8 mouse cellular contexts compared by ENCODE assay signal in genomic region chr5:23434598-23435481, GRCm38 (mm10). TPM values are rescaled to one million over a fixed set of nuclear protein-coding genes. Genes with fewer than 3 reads are reported as not detected.
DNase-seq lines count a peak whose midpoint lies in the region; ATAC-seq and TF ChIP-seq lines count a peak whose summit lies in the region.

No protein-coding gene starts in this region.

- H3K27ac ChIP-seq in embryonic facial prominence, embryonic 10.5 days (replicated peaks) = peak overlapping the region; percentile 100
- peak overlapping the region; percentile 100 for H3K27ac ChIP-seq in limb, embryonic 14.5 days (replicated peaks; ENCODE audit: low read depth, low read length)
- H3K27ac ChIP-seq in midbrain, embryonic 14.5 days (replicated peaks; ENCODE audit: low read depth, low read length) = peak overlapping the region; percentile 100

- peak; percentile 49; the same call in 1 of the 2 replicates for TF ChIP-seq POLR2A in limb, embryonic 14.5 days (IDR thresholded peaks at IDR 0.05; ENCODE audit: borderline replicate concordance, extremely low read depth, insufficient read depth, insufficient read length)

- no peaks in the 10 kb centered on the region for H3K36me3 ChIP-seq in embryonic facial prominence, embryonic 10.5 days (replicated peaks)
- H3K36me3 ChIP-seq in limb, embryonic 14.5 days (ENCODE audit: control insufficient read depth, insufficient read depth, low read length) = no peaks in the 10 kb centered on the region
- no peaks in the 10 kb centered on the region for H3K36me3 ChIP-seq in midbrain, embryonic 14.5 days (ENCODE audit: control insufficient read depth, insufficient read depth, low read length)

- peaks cover 34% of the 10 kb centered on the region for H3K4me1 ChIP-seq in embryonic facial prominence, embryonic 10.5 days
- peaks cover 24% of the 10 kb centered on the region for H3K4me1 ChIP-seq in limb, embryonic 14.5 days (ENCODE audit: control insufficient read depth, insufficient read depth, low read length)
- peaks cover 14% of the 10 kb centered on the region for H3K4me1 ChIP-seq in midbrain, embryonic 14.5 days (ENCODE audit: control insufficient read depth, insufficient read depth, low read length)

- peak; percentile 57 for DNase-seq in cerebellum, adult 11 months
- DNase-seq in embryonic facial prominence, embryonic 10.5 days (ENCODE audit: low spot score) = peak; percentile 70
- peak; percentile 98 for DNase-seq in heart, adult 11 months
- DNase-seq in kidney, adult 18-20 months = peak; percentile 76
- peak; percentile 66 for DNase-seq in limb, embryonic 14.5 days (ENCODE audit: low spot score)
- peak; percentile 79 for DNase-seq in midbrain, embryonic 14.5 days
- DNase-seq in spleen, adult 18-20 months = peak; percentile 44 to 64

- H3K4me2 ChIP-seq in limb, embryonic 14.5 days (replicated peaks; ENCODE audit: low read depth, low read length, severe bottlenecking) = peak overlapping the region; percentile 60
- H3K4me2 ChIP-seq in midbrain, embryonic 14.5 days (ENCODE audit: low read length) = peak overlapping the region; percentile 94

- WGBS in embryonic facial prominence, embryonic 10.5 days = under 1% methylated on average over 46 of the region's 46 CpGs
- under 1% methylated on average over 45 of the region's 46 CpGs for WGBS in limb, embryonic 14.5 days
- under 1% methylated on average over 46 of the region's 46 CpGs for WGBS in midbrain, embryonic 14.5 days

- no peaks in the 10 kb centered on the region for H3K9me3 ChIP-seq in embryonic facial prominence, embryonic 10.5 days
- H3K9me3 ChIP-seq in limb, embryonic 14.5 days (ENCODE audit: control insufficient read depth, low read length) = no peaks in the 10 kb centered on the region
- H3K9me3 ChIP-seq in midbrain, embryonic 14.5 days (ENCODE audit: control insufficient read depth, low read length) = no peaks in the 10 kb centered on the region

- peak overlapping the region; percentile 95 for H3K4me3 ChIP-seq in embryonic facial prominence, embryonic 10.5 days
- H3K4me3 ChIP-seq in limb, embryonic 14.5 days (replicated peaks; ENCODE audit: low read length) = peak overlapping the region; percentile 82
- peak overlapping the region; percentile 100 for H3K4me3 ChIP-seq in midbrain, embryonic 14.5 days (replicated peaks; ENCODE audit: low read depth, low read length)

- ATAC-seq in cerebellum, adult (ENCODE audit: insufficient number of reproducible peaks, low FRiP score, low TSS enrichment) = no peak
- no peak for ATAC-seq in limb, embryonic 14.5 days (ENCODE audit: low FRiP score, low read depth)
- ATAC-seq in midbrain, embryonic 14.5 days (ENCODE audit: low FRiP score, low TSS enrichment) = no peak

- no peaks in the 10 kb centered on the region for H3K27me3 ChIP-seq in embryonic facial prominence, embryonic 10.5 days (replicated peaks; ENCODE audit: low read depth, poor library complexity, severe bottlenecking)
- H3K27me3 ChIP-seq in limb, embryonic 14.5 days (ENCODE audit: control insufficient read depth, insufficient read depth, low read length) = no peaks in the 10 kb centered on the region
- no peaks in the 10 kb centered on the region for H3K27me3 ChIP-seq in midbrain, embryonic 14.5 days (ENCODE audit: control insufficient read depth, insufficient read depth, low read length)

- H3K9ac ChIP-seq in limb, embryonic 14.5 days (ENCODE audit: low read depth, low read length, severe bottlenecking) = peak overlapping the region; percentile 99
- peak overlapping the region; percentile 100 for H3K9ac ChIP-seq in midbrain, embryonic 14.5 days (replicated peaks; ENCODE audit: low read length)

RNA-seq across cellular contexts. Expression of gene Kmt2e, which starts 0.6 kb away (rescaled TPM):
- polyA plus RNA-seq in embryonic facial prominence, embryonic 10.5 days (2016; fragmentation: Nextera tagmentation; extraction: Ambion mirVana) = 86.7 TPM in 2 replicates
- 37.3 and 39.0 TPM in 2 replicates for polyA plus RNA-seq in limb, embryonic 14.5 days (2012; rRNA removed)
- polyA plus RNA-seq in limb, embryonic 14.5 days (2014; fragmentation: Nextera tagmentation; extraction: Ambion mirVana) = 87.2 and 97.4 TPM in 2 replicates
- 152 and 155 TPM in 2 replicates for polyA plus RNA-seq in midbrain, embryonic 14.5 days (2014; fragmentation: Nextera tagmentation; extraction: Ambion mirVana)
